Mouse (Mus musculus) cortical plate, adult 2 months (tissue): ENCODE measurements around the gene Tiam1.
A peak's percentile ranks its signal among the peaks of the same experiment; 100 is the strongest.

Experiments used
- CTCF ChIP-seq: fragments of 200-500 bp; IDR thresholded peaks from 2 replicates; pipeline ENCODE4 v1.5.1; 2011; ENCODE audit warnings: mild to moderate bottlenecking, control low read depth, low read length; ENCODE audit not compliant: insufficient read depth; ENCODE audit errors: extremely low read depth
- POLR2A ChIP-seq: fragments of 200-500 bp; IDR thresholded peaks from 2 replicates; pipeline ENCODE4 v1.6.1; 2011; ENCODE audit warnings: mild to moderate bottlenecking, low read length, control low read depth; ENCODE audit not compliant: insufficient read depth; ENCODE audit errors: extremely low read depth

- TF ChIP-seq CTCF (peak; percentile 43), POLR2A (no peak)
Measured at GRCm38 (mm10) chr16:89896392-89896791, 247.2 kb downstream of the Tiam1 start.
